In genomic region chr17:57229851-57230727, GRCm38 (mm10) we compare ENCODE assay signal across 22 mouse cellular contexts. TPM values are rescaled to one million over a fixed set of nuclear protein-coding genes. Genes with fewer than 3 reads are reported as not detected.
DNase-seq lines count a peak whose midpoint lies in the region; ATAC-seq and TF ChIP-seq lines count a peak whose summit lies in the region.
"Had no signal": no experiment of that assay in that cellular context is flagged by ENCODE, and none has a peak within 500 bp of the region (broad histone marks: within the 10 kb centered on the region; RNA-seq: fewer than 3 reads in every experiment).

No protein-coding gene starts in this region.

- no peak for ATAC-seq in liver, embryonic 12.5 days
- ATAC-seq in liver, embryonic 16.5 days (ENCODE audit: low read depth) = no peak
- ATAC-seq: forebrain, embryonic 16.5 days; hindbrain, postnatal 0 days; intestine, postnatal 0 days; midbrain, embryonic 15.5 days had no signal

- H3K4me1 ChIP-seq in liver, adult 2 months (ENCODE audit: control insufficient read depth, insufficient read depth, low read length) = peaks cover 42% of the 10 kb centered on the region
- H3K4me1 ChIP-seq in liver, embryonic 12.5 days = peaks cover 36% of the 10 kb centered on the region
- H3K4me1 ChIP-seq in liver, embryonic 16.5 days (ENCODE audit: control insufficient read depth, low read depth, low read length) = peaks cover 20% of the 10 kb centered on the region
- H3K4me1 ChIP-seq: embryonic facial prominence, embryonic 15.5 days; heart, embryonic 15.5 days; midbrain, embryonic 15.5 days had no signal

- no peaks in the 10 kb centered on the region for H3K27me3 ChIP-seq in liver, adult 2 months (ENCODE audit: control insufficient read depth, insufficient read depth, low read length)
- H3K27me3 ChIP-seq in liver, embryonic 12.5 days (replicated peaks) = 0 out of 2 replicates have a peak, but pooled peaks cover 1% of the 10 kb centered on the region
- no peaks in the 10 kb centered on the region for H3K27me3 ChIP-seq in liver, embryonic 16.5 days (ENCODE audit: control insufficient read depth, insufficient read depth, low read depth, low read length)
- H3K27me3 ChIP-seq: midbrain, embryonic 15.5 days had no signal

- H3K4me2 ChIP-seq in liver, embryonic 12.5 days = no peak overlapping the region
- peak overlapping the region; percentile 30; the same call in 1 of the 2 replicates for H3K4me2 ChIP-seq in liver, embryonic 16.5 days (ENCODE audit: low read depth, low read length)
- H3K4me2 ChIP-seq: embryonic facial prominence, embryonic 15.5 days; heart, embryonic 15.5 days; midbrain, embryonic 15.5 days had no signal

- 16% methylated on average over 15 of the region's 15 CpGs for WGBS in liver, adult 2 months
- WGBS in liver, embryonic 12.5 days (ENCODE audit: insufficient replicate concordance) = 55% methylated on average over 15 of the region's 15 CpGs
- WGBS in liver, embryonic 16.5 days (ENCODE audit: insufficient replicate concordance) = 45% methylated on average over 15 of the region's 15 CpGs

- H3K9ac ChIP-seq in liver, adult 2 months (ENCODE audit: low read depth, low read length) = 0 out of 2 replicates have a peak overlapping the region, but pooled peaks have one; percentile 24
- no peak overlapping the region for H3K9ac ChIP-seq in liver, embryonic 12.5 days
- no peak overlapping the region for H3K9ac ChIP-seq in liver, embryonic 16.5 days (ENCODE audit: low read depth, low read length)
- H3K9ac ChIP-seq: embryonic facial prominence, embryonic 15.5 days; heart, embryonic 15.5 days; midbrain, embryonic 15.5 days had no signal

- no peak for TF ChIP-seq CTCF in liver, adult 2 months (IDR thresholded peaks at IDR 0.05; ENCODE audit: low read depth, low read length)

- no peak for TF ChIP-seq POLR2A in liver, adult 2 months (IDR thresholded peaks at IDR 0.05; ENCODE audit: extremely low read depth, insufficient read depth, low read length)

- no peak overlapping the region for H3K4me3 ChIP-seq in liver, adult 2 months (ENCODE audit: insufficient read depth, low read depth, low read length)
- H3K4me3 ChIP-seq in liver, embryonic 12.5 days = no peak overlapping the region
- no peak overlapping the region for H3K4me3 ChIP-seq in liver, embryonic 16.5 days (ENCODE audit: low read depth, low read length)
- H3K4me3 ChIP-seq: embryonic facial prominence, embryonic 15.5 days; heart, embryonic 15.5 days; midbrain, embryonic 15.5 days; myocyte had no signal

- H3K79me2 ChIP-seq in liver, adult 2 months (ENCODE audit: control insufficient read depth, insufficient read depth, low read length) = peaks cover 18% of the 10 kb centered on the region; the same call in 1 of the 2 replicates

- H3K27ac ChIP-seq in liver, adult 2 months (replicated peaks; ENCODE audit: insufficient read depth, low read depth, low read length) = peak overlapping the region; percentile 74
- no peak overlapping the region for H3K27ac ChIP-seq in liver, embryonic 12.5 days
- peak overlapping the region; percentile 65 for H3K27ac ChIP-seq in liver, embryonic 16.5 days (ENCODE audit: low read length)
- H3K27ac ChIP-seq: embryonic facial prominence, embryonic 15.5 days; heart, embryonic 15.5 days; hindbrain, postnatal 0 days; kidney, postnatal 0 days; midbrain, embryonic 15.5 days had no signal

- H3K9me3 ChIP-seq in liver, embryonic 12.5 days (replicated peaks) = no peaks in the 10 kb centered on the region
- H3K9me3 ChIP-seq in liver, embryonic 16.5 days (replicated peaks; ENCODE audit: control insufficient read depth, low read length) = no peaks in the 10 kb centered on the region
- H3K9me3 ChIP-seq: embryonic facial prominence, embryonic 15.5 days; heart, embryonic 15.5 days; midbrain, embryonic 15.5 days had no signal

- H3K36me3 ChIP-seq in liver, adult 2 months (ENCODE audit: control insufficient read depth, insufficient read depth, low read length) = peaks cover 11% of the 10 kb centered on the region
- peaks cover 8% of the 10 kb centered on the region for H3K36me3 ChIP-seq in liver, embryonic 12.5 days
- H3K36me3 ChIP-seq in liver, embryonic 16.5 days (ENCODE audit: control insufficient read depth, insufficient read depth) = no peaks in the 10 kb centered on the region
- H3K36me3 ChIP-seq: embryonic facial prominence, embryonic 15.5 days; heart, embryonic 15.5 days; midbrain, embryonic 15.5 days had no signal

- peak; percentile 33 for DNase-seq in adrenal gland, postnatal 14 days
- DNase-seq in adrenal gland, postnatal 25 days = no peak
- peak; percentile 90 for DNase-seq in liver, adult 2 months (ENCODE audit: extremely low read depth, low read depth, low spot score)
- DNase-seq in Muller cell, postnatal 12 days (ENCODE audit: inconsistent ontology term) = peak; percentile 11
- no peak for DNase-seq in urinary bladder, adult 2 months (ENCODE audit: low spot score)
- no peak for DNase-seq in embryo, embryonic 10 days (ENCODE audit: low spot score)
- DNase-seq: cerebellum, adult 11 months; cerebellum, postnatal 14 days; right cerebral cortex, postnatal 14 days had no signal

RNA-seq across cellular contexts. Expression of gene C3, which starts 2.2 kb away (rescaled TPM):
- 181 and 603 TPM in 2 replicates for total RNA-seq in adrenal gland, postnatal 14 days (2021)
- total RNA-seq in adrenal gland, postnatal 25 days (2021) = 280 and 456 TPM in 2 replicates
- 5,384 and 7,708 TPM in 2 replicates for total RNA-seq in liver, adult 2 months (2014; rRNA removed)
- polyA plus RNA-seq in liver, adult 2 months (2012; rRNA removed) = 3,773 and 3,833 TPM in 2 replicates
- polyA plus RNA-seq in liver, embryonic 12.5 days (2016; fragmentation: Nextera tagmentation; extraction: Ambion mirVana) = 95.1 and 100 TPM in 2 replicates
- polyA plus RNA-seq in liver, embryonic 16.5 days (2015; fragmentation: Nextera tagmentation; extraction: Ambion mirVana) = 494 and 609 TPM in 2 replicates
- 163 and 168 TPM in 2 replicates for polyA plus RNA-seq in urinary bladder, adult 2 months (2012; rRNA removed)

RNA-seq across cellular contexts. Expression of gene Gpr108, which starts 18.2 kb away (rescaled TPM):
- 54.2 and 56.4 TPM in 2 replicates for total RNA-seq in adrenal gland, postnatal 14 days (2021)
- total RNA-seq in adrenal gland, postnatal 25 days (2021) = 81.0 and 96.4 TPM in 2 replicates
- 10.7 and 11.7 TPM in 2 replicates for total RNA-seq in liver, adult 2 months (2014; rRNA removed)
- polyA plus RNA-seq in liver, adult 2 months (2012; rRNA removed) = 19.3 and 23.7 TPM in 2 replicates
- polyA plus RNA-seq in liver, embryonic 12.5 days (2016; fragmentation: Nextera tagmentation; extraction: Ambion mirVana) = 18.2 and 18.4 TPM in 2 replicates
- 11.4 and 12.6 TPM in 2 replicates for polyA plus RNA-seq in liver, embryonic 16.5 days (2015; fragmentation: Nextera tagmentation; extraction: Ambion mirVana)
- polyA plus RNA-seq in urinary bladder, adult 2 months (2012; rRNA removed) = 46.5 and 46.9 TPM in 2 replicates

RNA-seq across cellular contexts. Expression of gene Trip10, which starts 19.2 kb away (rescaled TPM):
- 38.5 and 45.1 TPM in 2 replicates for total RNA-seq in adrenal gland, postnatal 14 days (2021)
- total RNA-seq in adrenal gland, postnatal 25 days (2021) = 51.9 and 64.8 TPM in 2 replicates
- 4.6 and 5.1 TPM in 2 replicates for total RNA-seq in liver, adult 2 months (2014; rRNA removed)
- polyA plus RNA-seq in liver, adult 2 months (2012; rRNA removed) = 4.8 and 7.2 TPM in 2 replicates
- 14.7 and 15.3 TPM in 2 replicates for polyA plus RNA-seq in liver, embryonic 12.5 days (2016; fragmentation: Nextera tagmentation; extraction: Ambion mirVana)
- polyA plus RNA-seq in liver, embryonic 16.5 days (2015; fragmentation: Nextera tagmentation; extraction: Ambion mirVana) = 10.4 TPM in 2 replicates
- polyA plus RNA-seq in urinary bladder, adult 2 months (2012; rRNA removed) = 78.9 and 81.3 TPM in 2 replicates

RNA-seq across cellular contexts. Expression of gene Tnfsf14, which starts 36.1 kb away (rescaled TPM):
- total RNA-seq in adrenal gland, postnatal 14 days (2021) = 0.19 and 0.53 TPM in 2 replicates
- not detected in 2 replicates for total RNA-seq in adrenal gland, postnatal 25 days (2021)
- 0.27 and 0.28 TPM in 2 replicates for total RNA-seq in liver, adult 2 months (2014; rRNA removed)
- 0.42 and 0.75 TPM in 2 replicates for polyA plus RNA-seq in liver, adult 2 months (2012; rRNA removed)
- polyA plus RNA-seq in liver, embryonic 12.5 days (2016; fragmentation: Nextera tagmentation; extraction: Ambion mirVana) = 1.6 and 1.7 TPM in 2 replicates
- polyA plus RNA-seq in liver, embryonic 16.5 days (2015; fragmentation: Nextera tagmentation; extraction: Ambion mirVana) = 1.3 and 1.4 TPM in 2 replicates
- polyA plus RNA-seq in urinary bladder, adult 2 months (2012; rRNA removed) = 0.55 and 0.68 TPM in 2 replicates
- total RNA-seq: hindbrain, postnatal 0 days; layer of hippocampus, postnatal 25 days; left cerebral cortex, postnatal 10 days had no signal
- polyA plus RNA-seq: forebrain, embryonic 16.5 days; heart, embryonic 15.5 days; hindbrain, postnatal 0 days; midbrain, embryonic 15.5 days; myocyte; neural tube, embryonic 14.5 days had no signal

RNA-seq across cellular contexts. Expression of gene Vav1, which starts 48.8 kb away (rescaled TPM):
- 2.8 and 9.7 TPM in 2 replicates for total RNA-seq in adrenal gland, postnatal 14 days (2021)
- total RNA-seq in adrenal gland, postnatal 25 days (2021) = 1.1 and 1.7 TPM in 2 replicates
- 2.7 and 2.9 TPM in 2 replicates for total RNA-seq in liver, adult 2 months (2014; rRNA removed)
- polyA plus RNA-seq in liver, adult 2 months (2012; rRNA removed) = 1.3 and 1.9 TPM in 2 replicates
- polyA plus RNA-seq in liver, embryonic 12.5 days (2016; fragmentation: Nextera tagmentation; extraction: Ambion mirVana) = 14.2 and 14.3 TPM in 2 replicates
- 13.7 and 14.4 TPM in 2 replicates for polyA plus RNA-seq in liver, embryonic 16.5 days (2015; fragmentation: Nextera tagmentation; extraction: Ambion mirVana)
- 3.5 and 3.9 TPM in 2 replicates for polyA plus RNA-seq in urinary bladder, adult 2 months (2012; rRNA removed)
- polyA plus RNA-seq: myocyte had no signal

Comparison
In these comparisons a context has a peak if more than half of its experiments do, and no peak if none do; other contexts are left out.
1. DNase-seq: peak in adrenal gland, postnatal 14 days (single experiment), liver, adult 2 months (single experiment) and Muller cell, postnatal 12 days (single experiment); none in adrenal gland, postnatal 25 days (single experiment), urinary bladder, adult 2 months (single experiment) and embryo, embryonic 10 days (single experiment).